Mouse (Mus musculus) frontal cortex, postnatal 10 days (tissue): ENCODE results near the gene Crocc.

Experiments used
- DNase-seq, 2 experiments: peaks; one replicate each; pipeline ENCODE4 v3.0.0; 2022; ENCODE audit warnings: low spot score in 2 of 2, mixed read lengths in 1 of 2

Crocc gene

GRCm38 (mm10) chr4:141067516-141068046 is 7.2 kb upstream of the Crocc start:
- no peak for DNase-seq

GRCm38 (mm10) chr4:141066709-141067515 is 6.6 kb upstream of the Crocc start:
- no peak for DNase-seq

DNA sequence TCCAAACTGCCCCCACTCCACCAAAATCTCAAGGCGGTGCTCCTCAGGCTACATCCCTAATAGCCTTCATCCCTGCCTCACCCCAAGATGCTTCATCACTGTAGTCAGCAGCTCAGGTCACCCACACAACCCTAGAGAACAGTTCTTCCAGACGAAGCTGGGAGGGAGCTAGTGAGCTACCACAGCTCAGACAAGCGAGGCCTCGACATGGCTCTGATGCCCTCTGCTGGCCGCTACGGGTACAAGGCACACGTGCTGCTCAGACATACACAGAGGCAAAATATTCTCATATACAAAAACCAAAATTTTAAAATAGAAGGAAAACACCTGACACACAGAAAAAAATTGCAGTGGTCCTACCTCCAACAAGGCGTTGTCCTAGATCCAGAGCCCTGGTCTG is 4.8 kb upstream of the Crocc start:
- peak; percentile 72 to 77 for DNase-seq

- DNase-seq = no peak
Observed at GRCm38 (mm10) chr4:141064104-141064659, 3.8 kb upstream of the Crocc start.

- DNase-seq = no peak
Observed at GRCm38 (mm10) chr4:141059616-141060425, 529 bp downstream of the Crocc start.

GRCm38 (mm10) chr4:141058835-141059234 is 1.5 kb downstream of the Crocc start:
- no peak for DNase-seq

GRCm38 (mm10) chr4:141056970-141057369 is 3.4 kb downstream of the Crocc start:
- DNase-seq = no peak

DNA sequence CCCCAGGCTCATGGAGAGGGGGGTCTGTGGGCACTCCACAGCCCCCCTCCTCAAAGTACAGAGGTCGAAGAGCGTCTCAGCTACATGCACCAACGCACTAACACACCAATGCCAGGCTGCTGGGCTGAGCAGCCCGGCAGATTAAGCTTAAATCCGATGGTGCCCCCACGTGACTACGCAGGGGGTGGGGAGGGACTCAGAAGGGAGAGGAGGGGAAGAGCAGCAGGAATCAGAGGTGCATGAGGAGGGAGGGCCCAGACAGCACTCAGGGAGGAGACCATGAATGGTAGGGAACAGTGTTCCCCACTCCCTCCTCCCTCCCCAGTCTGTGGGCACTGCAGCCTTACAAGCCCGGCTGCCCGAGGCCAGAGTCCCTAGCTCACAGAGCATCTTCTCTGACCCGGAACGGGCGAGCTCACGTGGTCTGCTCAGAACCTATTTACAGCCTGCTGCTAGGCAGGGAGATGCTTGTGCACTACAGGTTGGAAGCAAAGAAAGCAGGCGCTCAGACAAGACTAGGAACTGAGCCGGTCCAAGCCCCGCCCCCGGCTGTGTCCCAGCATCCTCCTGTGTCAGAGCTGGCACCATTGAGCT is 6.7 kb downstream of the Crocc start:
- peak; percentile 70 to 82 for DNase-seq

DNA sequence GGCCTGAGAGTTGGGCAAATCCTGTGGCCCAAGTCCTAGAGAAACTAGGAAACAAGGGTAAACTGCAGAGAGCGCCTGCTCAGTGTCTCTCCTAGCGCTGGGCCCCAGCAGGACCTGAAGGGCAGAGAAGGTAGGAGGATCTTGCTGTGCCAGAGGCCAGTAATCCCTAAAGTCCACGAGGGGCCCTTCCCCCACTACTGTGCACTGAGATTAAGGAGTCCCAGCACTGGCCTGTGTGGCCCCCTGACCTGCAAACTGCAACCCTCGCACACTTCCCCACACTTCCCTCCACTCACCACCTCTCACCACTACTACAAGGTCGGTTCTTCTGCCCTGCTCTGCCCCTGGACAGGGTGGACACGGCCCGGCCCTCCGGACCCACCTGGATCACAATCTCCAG is 7.2 kb downstream of the Crocc start:
- DNase-seq = no peak

DNA sequence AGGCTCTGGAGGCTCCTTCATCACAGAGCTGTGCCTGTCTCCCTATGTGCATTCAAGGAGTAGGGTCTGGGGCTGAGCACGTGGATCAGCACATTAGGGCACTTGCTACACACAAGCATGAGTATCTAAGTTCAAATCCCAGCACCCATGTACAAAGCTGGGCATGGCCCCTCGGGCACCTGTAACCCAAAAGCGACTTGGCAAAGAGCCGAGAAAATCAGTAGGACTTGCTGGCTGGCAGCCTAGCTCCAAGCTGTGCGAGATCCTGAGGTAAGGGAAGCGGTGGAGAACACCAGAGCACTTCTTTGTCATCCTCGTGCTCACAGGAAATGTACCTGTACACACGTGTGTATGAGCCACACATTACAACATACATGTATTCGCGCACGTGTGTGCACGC is 7.9 kb downstream of the Crocc start:
- no peak for DNase-seq

GRCm38 (mm10) chr4:141049476-141049835 is 10.9 kb downstream of the Crocc start:
- peak; percentile 65 to 71 for DNase-seq

- no peak for DNase-seq
Observed at GRCm38 (mm10) chr4:141048810-141049475, 11.4 kb downstream of the Crocc start.

GRCm38 (mm10) chr4:141044816-141045215 is 15.5 kb downstream of the Crocc start:
- DNase-seq = peak in 1 of 2 experiments; percentile 62

GRCm38 (mm10) chr4:141041117-141041516 is 19.2 kb downstream of the Crocc start:
- no peak for DNase-seq

DNA sequence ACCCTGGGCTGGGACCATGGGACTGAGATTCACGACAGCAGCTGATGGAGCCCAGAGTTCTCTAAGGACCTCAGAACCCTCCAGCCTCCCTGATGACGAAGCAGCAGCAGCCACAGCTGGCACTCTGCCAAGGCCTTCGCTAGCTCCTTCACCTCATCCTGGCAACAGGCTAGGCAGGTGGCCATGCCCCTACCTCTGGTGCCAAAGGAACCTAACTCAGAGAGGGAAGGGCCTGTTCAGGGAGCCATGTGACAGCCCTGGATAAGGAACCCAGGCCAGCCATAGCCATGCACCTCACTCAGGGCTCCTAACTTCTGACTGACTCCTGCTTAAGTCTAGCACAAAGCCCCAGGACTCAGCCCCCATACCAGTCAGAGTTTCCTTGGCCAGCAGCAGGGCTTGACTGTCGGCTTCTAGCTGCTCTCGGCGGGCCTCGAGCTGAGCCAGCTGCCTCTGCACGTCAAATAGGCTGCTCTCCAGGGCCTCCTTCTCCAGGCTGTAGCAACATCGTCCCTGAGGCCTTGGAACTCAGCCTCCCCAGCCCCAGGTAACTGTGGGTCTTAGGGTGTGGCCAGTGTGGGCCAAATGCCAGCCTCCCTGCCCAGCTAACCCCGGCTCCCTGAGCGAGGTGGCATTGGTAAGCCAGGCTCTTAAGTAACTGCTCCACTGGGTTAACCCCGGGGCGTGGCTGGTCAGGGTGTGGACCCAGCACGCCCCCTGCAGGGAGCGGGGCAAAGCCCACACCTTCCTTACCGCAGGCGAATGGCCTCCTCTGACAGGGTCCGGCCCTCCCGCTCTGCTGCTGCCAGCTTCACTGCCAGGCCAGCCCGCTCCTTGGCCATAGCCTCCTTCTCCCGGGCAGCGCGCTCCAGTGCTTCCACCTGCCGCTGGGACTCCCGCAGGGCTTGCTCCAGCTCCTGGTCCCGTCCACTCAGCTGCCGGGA is 26.5 kb downstream of the Crocc start:
- no peak for DNase-seq

DNA sequence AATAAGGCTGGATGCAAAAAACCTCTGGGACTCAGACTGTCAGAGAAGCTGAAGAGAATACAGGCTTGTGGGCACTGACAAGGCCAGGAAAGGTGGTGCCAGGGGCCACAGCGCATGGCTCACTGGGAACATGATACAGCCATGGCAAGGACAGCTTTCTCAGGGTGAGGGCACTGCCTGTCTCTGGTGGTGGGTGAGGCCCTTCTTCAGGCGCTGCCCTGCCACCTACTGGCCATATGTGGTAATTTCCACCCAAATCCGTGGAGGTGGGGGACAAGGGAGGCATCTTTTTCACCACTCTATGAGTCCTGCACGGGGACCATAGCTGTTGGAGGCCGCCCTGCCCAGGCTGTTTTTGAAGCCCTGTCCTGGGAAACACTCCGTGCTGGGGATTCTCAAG is 28.6 kb downstream of the Crocc start:
- peak; percentile 66 to 81 for DNase-seq

DNA sequence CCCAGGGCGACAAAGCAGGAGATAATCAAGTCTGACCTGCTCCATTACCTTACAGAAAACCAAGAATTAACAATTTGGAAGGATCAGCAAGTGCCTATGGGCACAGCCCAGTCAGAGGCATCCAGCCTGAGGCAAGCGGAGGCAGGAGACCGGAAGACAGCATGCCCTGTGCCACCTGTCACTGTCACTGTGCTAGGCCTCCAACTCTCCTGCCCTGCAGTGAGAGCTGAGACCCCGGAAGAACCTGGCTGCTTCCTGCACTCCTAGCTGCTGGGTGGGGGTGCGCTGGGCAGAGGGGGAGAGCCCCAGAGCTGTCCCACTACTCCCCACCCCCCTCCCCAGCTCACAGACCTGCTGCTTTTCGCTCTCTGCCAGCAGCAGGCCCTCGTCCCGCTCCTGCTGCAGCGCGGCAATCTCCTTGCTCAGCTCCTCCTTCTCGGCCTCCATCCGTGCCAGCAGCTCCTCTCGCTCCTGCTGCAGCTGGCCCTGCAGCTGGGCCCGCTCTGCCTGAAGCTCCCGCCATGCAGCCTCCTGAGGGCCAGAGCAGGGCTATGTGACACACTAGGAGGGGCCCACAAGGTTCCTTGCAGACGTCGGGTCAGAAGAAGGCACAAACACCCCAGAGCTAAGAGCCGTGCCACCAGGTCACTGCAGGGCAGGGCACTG is 29.7 kb downstream of the Crocc start:
- DNase-seq = no peak

DNA sequence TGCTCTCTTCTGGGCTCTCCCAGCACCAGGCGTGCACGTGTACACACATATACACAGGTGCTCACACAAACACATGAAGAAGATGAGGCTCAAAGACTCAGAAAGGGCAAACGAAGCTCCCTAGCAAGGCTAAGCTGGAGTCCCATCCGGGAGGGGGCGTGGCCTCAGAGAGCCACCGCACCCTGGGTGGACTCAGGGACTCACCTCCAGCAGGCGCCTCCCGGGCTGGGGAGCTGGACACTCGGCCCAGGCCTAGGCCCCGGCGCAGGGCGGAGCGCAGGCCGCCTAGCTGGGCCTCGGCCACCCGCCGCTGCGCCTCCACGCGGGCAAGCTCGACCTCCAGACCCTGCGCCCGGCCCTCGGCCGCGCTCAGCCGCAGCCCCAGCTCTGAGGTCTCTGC is 35.4 kb downstream of the Crocc start:
- DNase-seq = no peak

- DNase-seq = no peak
Observed at GRCm38 (mm10) chr4:141024052-141024451, 36.3 kb downstream of the Crocc start.

DNA sequence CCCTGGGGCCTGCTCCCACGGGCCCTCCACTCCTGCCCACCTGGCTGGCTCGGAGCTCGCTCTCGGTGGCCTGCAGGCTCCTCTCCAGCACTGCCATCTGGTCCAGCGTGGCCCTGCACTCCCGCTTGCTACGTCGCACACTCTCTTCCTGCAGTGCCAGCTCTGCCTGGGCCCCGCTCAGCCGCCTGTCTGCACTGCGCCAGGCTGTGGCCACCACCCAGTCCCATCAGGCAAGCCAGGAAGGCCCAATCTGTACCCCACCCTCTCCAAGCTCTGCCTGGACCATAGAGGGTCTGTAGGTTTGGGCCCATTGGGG is 38.8 kb downstream of the Crocc start:
- no peak for DNase-seq
